ENCODE assay signal across 8 mouse cellular contexts in genomic region chr10:111226508-111226907, GRCm38 (mm10).
A peak's percentile ranks its signal among the peaks of the same experiment; 100 is the strongest.
DNase-seq lines count a peak whose midpoint lies in the region; ATAC-seq and TF ChIP-seq lines count a peak whose summit lies in the region.

No protein-coding gene starts in this region.

- no peak overlapping the region for H3K9ac ChIP-seq in hindbrain, postnatal 0 days (replicated peaks; ENCODE audit: low read length)

- H3K9me3 ChIP-seq in hindbrain, postnatal 0 days (ENCODE audit: low read length): no peaks in the 10 kb centered on the region

- peak; percentile 94 for TF ChIP-seq CTCF in Patski (IDR thresholded peaks at IDR 0.05)
- peak; percentile 93 for TF ChIP-seq CTCF in hindbrain, postnatal 0 days (IDR thresholded peaks at IDR 0.05; ENCODE audit: low read depth)
- TF ChIP-seq CTCF in left cerebral cortex, adult 2 months (IDR thresholded peaks at IDR 0.05): peak; percentile 99

- H3K36me3 ChIP-seq in hindbrain, postnatal 0 days (ENCODE audit: insufficient read depth, low read length): no peaks in the 10 kb centered on the region

- no peaks in the 10 kb centered on the region for H3K4me1 ChIP-seq in hindbrain, postnatal 0 days (ENCODE audit: insufficient read depth, low read length)

- in situ Hi-C loops in Patski (cut with MboI; ENCODE audit: low pct_unique_long_range_greater_than_20kb): loop anchor here (10.0 kb wide), 1 partner anchor 738 kb away; no protein-coding TSS in a partner anchor

- intact Hi-C loops in left cerebral cortex, adult 2 months (cut with DNase I): loop anchor here (5.0 kb wide), 2 partner anchors 71 to 246 kb away; partner anchors contain the start of genes Bbs10 and Nap1l1

- CTCF ChIA-PET in Patski (lab: Charles Lee): interaction anchor here (0.6 to 3.0 kb wide), 27 partner anchors 8 to 397 kb away, joined by 3 to 25 read pairs (median 4); partner anchors contain the start of gene Bbs10

- no peak overlapping the region for H3K4me3 ChIP-seq in hindbrain, postnatal 0 days (ENCODE audit: low read length)
- H3K4me3 ChIP-seq in left cerebral cortex, adult 2 months: no peak overlapping the region

- no peak overlapping the region; the same call in 1 of the 2 replicates for H3K27ac ChIP-seq in hindbrain, postnatal 0 days
- no peak overlapping the region for H3K27ac ChIP-seq in left cerebral cortex, adult 2 months

- no peak overlapping the region for H3K4me2 ChIP-seq in hindbrain, postnatal 0 days (ENCODE audit: low read depth, low read length)

- no peaks in the 10 kb centered on the region for H3K27me3 ChIP-seq in Patski
- H3K27me3 ChIP-seq in hindbrain, postnatal 0 days (ENCODE audit: insufficient read depth, low read length): no peaks in the 10 kb centered on the region

- DNase-seq in Patski (ENCODE audit: low read depth, low spot score): peak; percentile 51
- peak; percentile 80 for DNase-seq in cerebellum, adult 9-11 months
- DNase-seq in frontal cortex, postnatal 14 days (ENCODE audit: low spot score in 2 of 2): peak; percentile 78 to 91
- peak; percentile 93 for DNase-seq in hindbrain, postnatal 0 days (ENCODE audit: low spot score)
- DNase-seq in left cerebral cortex, adult 2 months (ENCODE audit: extremely low spot score in 1 of 2, low spot score in 2 of 2): peak; percentile 87 to 94
- peak; percentile 89 to 90 for DNase-seq in right cerebral cortex, postnatal 10 days (ENCODE audit: low spot score in 2 of 2)
- DNase-seq in urinary bladder, postnatal 25 days (ENCODE audit: low spot score): peak; percentile 93

- 20% methylated on average over 3 of the region's 3 CpGs for WGBS in hindbrain, postnatal 0 days

- ATAC-seq in Patski: peak; percentile 92
- ATAC-seq in hindbrain, postnatal 0 days: peak; percentile 69
- ATAC-seq in megakaryocyte-erythroid progenitor cell, adult 5-6 weeks (replicated peaks; ENCODE audit: low FRiP score, low TSS enrichment, poor library complexity, severe bottlenecking): peak; percentile 89

- POLR2A ChIA-PET in Patski (lab: Charles Lee): no interaction called here
